Mouse (Mus musculus): Measurements from ENCODE around the gene Clba1.

GRCm38 (mm10) chr12:112767036-112767890 lies 41.5 kb upstream of the Clba1 start:
- no peak for TF ChIP-seq CTCF (conservative IDR thresholded peaks at IDR 0.05; ENCODE audit: insufficient read depth, insufficient read length, low read depth, low read length)
- TF ChIP-seq POLR2A (IDR thresholded peaks at IDR 0.05; ENCODE audit: low read depth, low read length) = no peak
